ENCODE assay signal across 8 mouse cellular contexts in genomic region chr16:92057852-92058643, GRCm38 (mm10). TPM values are rescaled to one million over a fixed set of nuclear protein-coding genes. Genes with fewer than 3 reads are reported as not detected.
A peak's percentile ranks its signal among the peaks of the same experiment; 100 is the strongest.
DNase-seq lines count a peak whose midpoint lies in the region; ATAC-seq and TF ChIP-seq lines count a peak whose summit lies in the region.

Gene Mrps6 (plus strand): TSS chr16:92058270.
Gene Gm49711 (plus strand): TSS chr16:92058316.
Gene Slc5a3 (plus strand): TSS chr16:92058322.

- peak within 1 kb of the TSS; percentile 85 for H3K9ac ChIP-seq in embryonic facial prominence, embryonic 14.5 days (ENCODE audit: low read depth, low read length)
- peak within 1 kb of the TSS; percentile 100 for H3K9ac ChIP-seq in heart, adult 2 months (ENCODE audit: low read depth, low read length)
- H3K9ac ChIP-seq in limb, embryonic 13.5 days: peak within 1 kb of the TSS; percentile 82
- H3K9ac ChIP-seq in midbrain, embryonic 15.5 days: peak within 1 kb of the TSS; percentile 68

- no peaks in the 10 kb centered on the region for H3K27me3 ChIP-seq in embryonic facial prominence, embryonic 14.5 days (replicated peaks; ENCODE audit: control insufficient read depth, insufficient read depth, low read length)
- H3K27me3 ChIP-seq in heart, adult 2 months (ENCODE audit: control insufficient read depth, insufficient read depth, low read length): no peaks in the 10 kb centered on the region
- H3K27me3 ChIP-seq in limb, embryonic 13.5 days: no peaks in the 10 kb centered on the region
- H3K27me3 ChIP-seq in midbrain, embryonic 15.5 days (replicated peaks): no peaks in the 10 kb centered on the region

- H3K27ac ChIP-seq in bone marrow, adult 2 months (ENCODE audit: control insufficient read depth, insufficient read depth, low read depth, low read length, poor library complexity): peak within 1 kb of the TSS; percentile 66; the same call in 1 of the 2 replicates
- peak within 1 kb of the TSS; percentile 77 for H3K27ac ChIP-seq in embryonic facial prominence, embryonic 14.5 days (replicated peaks; ENCODE audit: low read depth, low read length)
- H3K27ac ChIP-seq in heart, adult 2 months: peak within 1 kb of the TSS; percentile 96
- peak within 1 kb of the TSS; percentile 69; the same call in 1 of the 2 replicates for H3K27ac ChIP-seq in limb, embryonic 13.5 days
- peak within 1 kb of the TSS; percentile 90 for H3K27ac ChIP-seq in midbrain, embryonic 15.5 days

- WGBS in bone marrow, adult 2 months: under 1% methylated on average over 98 of the region's 99 CpGs
- 0% methylated on average over 32 of the region's 99 CpGs for WGBS in embryonic facial prominence, embryonic 14.5 days
- WGBS in heart, adult 2 months: under 1% methylated on average over 94 of the region's 99 CpGs
- WGBS in limb, embryonic 13.5 days: 1% methylated on average over 93 of the region's 99 CpGs
- whole genome bisulfite sequencing in midbrain, embryonic 15.5 days: under 1% methylated on average over 87 of the region's 99 CpGs

- peaks cover 10% of the 10 kb centered on the region; the same call in 1 of the 2 replicates for H3K9me3 ChIP-seq in embryonic facial prominence, embryonic 14.5 days (ENCODE audit: control insufficient read depth, low read length)
- H3K9me3 ChIP-seq in limb, embryonic 13.5 days: peaks cover 14% of the 10 kb centered on the region
- no peaks in the 10 kb centered on the region for H3K9me3 ChIP-seq in midbrain, embryonic 15.5 days

- peak; percentile 6; the same call in 1 of the 2 replicates for TF ChIP-seq EP300 in heart, adult 2 months (IDR thresholded peaks at IDR 0.05; ENCODE audit: insufficient read depth, low read depth, low read length)

- H3K4me2 ChIP-seq in embryonic facial prominence, embryonic 14.5 days (ENCODE audit: low read depth, low read length): peak within 1 kb of the TSS; percentile 91
- H3K4me2 ChIP-seq in limb, embryonic 13.5 days (replicated peaks): peak within 1 kb of the TSS; percentile 87
- H3K4me2 ChIP-seq in midbrain, embryonic 15.5 days: peak within 1 kb of the TSS; percentile 74

- no peaks in the 10 kb centered on the region; the same call in 1 of the 2 replicates for H3K4me1 ChIP-seq in bone marrow, adult 2 months (ENCODE audit: control insufficient read depth, insufficient read depth, low read length)
- peaks cover 15% of the 10 kb centered on the region for H3K4me1 ChIP-seq in embryonic facial prominence, embryonic 14.5 days (ENCODE audit: control insufficient read depth, insufficient read depth, low read length)
- H3K4me1 ChIP-seq in heart, adult 2 months (ENCODE audit: control insufficient read depth, insufficient read depth, low read length): peaks cover 2% of the 10 kb centered on the region
- peaks cover 22% of the 10 kb centered on the region for H3K4me1 ChIP-seq in limb, embryonic 13.5 days
- peaks cover 32% of the 10 kb centered on the region for H3K4me1 ChIP-seq in midbrain, embryonic 15.5 days

- peak; percentile 93 for DNase-seq in A20 (ENCODE audit: low read depth, low spot score)
- peak; percentile 85 for DNase-seq in embryonic facial prominence, embryonic 14.5 days (ENCODE audit: low spot score)
- peak; percentile 92 to 93 for DNase-seq in heart, adult 2 months
- peak; percentile 82 to 88 for DNase-seq in kidney, adult 8-10 months
- peak; percentile 78 to 84 for DNase-seq in spleen, adult 18-20 months

- peaks cover 29% of the 10 kb centered on the region for H3K36me3 ChIP-seq in embryonic facial prominence, embryonic 14.5 days (ENCODE audit: control insufficient read depth, insufficient read depth, low read length)
- H3K36me3 ChIP-seq in heart, adult 2 months (ENCODE audit: control insufficient read depth, insufficient read depth, low read length): peaks cover 4% of the 10 kb centered on the region; the same call in 1 of the 2 replicates
- H3K36me3 ChIP-seq in limb, embryonic 13.5 days: peaks cover 19% of the 10 kb centered on the region
- H3K36me3 ChIP-seq in midbrain, embryonic 15.5 days (replicated peaks): no peaks in the 10 kb centered on the region; the same call in 1 of the 2 replicates

- H3K4me3 ChIP-seq in bone marrow, adult 2 months (replicated peaks; ENCODE audit: control insufficient read depth, low read depth, low read length): peak within 1 kb of the TSS; percentile 86
- peak within 1 kb of the TSS; percentile 93 for H3K4me3 ChIP-seq in embryonic facial prominence, embryonic 14.5 days (ENCODE audit: low read depth, low read length)
- peak within 1 kb of the TSS; percentile 93 for H3K4me3 ChIP-seq in heart, adult 2 months
- H3K4me3 ChIP-seq in limb, embryonic 13.5 days: peak within 1 kb of the TSS; percentile 92
- peak within 1 kb of the TSS; percentile 86 for H3K4me3 ChIP-seq in midbrain, embryonic 15.5 days

- TF ChIP-seq CTCF in bone marrow, adult 2 months (IDR thresholded peaks at IDR 0.05; ENCODE audit: control insufficient read depth, insufficient read depth, low read length): no peak
- peak; percentile 46 for TF ChIP-seq CTCF in heart, adult 2 months (IDR thresholded peaks at IDR 0.05)

- peak; percentile 93 for ATAC-seq in embryonic facial prominence, embryonic 14.5 days (ENCODE audit: low read depth)
- peak; percentile 92 for ATAC-seq in limb, embryonic 13.5 days (ENCODE audit: low FRiP score, low read depth)
- ATAC-seq in midbrain, embryonic 15.5 days (replicated peaks): peak; percentile 95

- intact Hi-C loops in heart, adult 2 months (cut with DNase I): loop anchor here (2.0 to 5.0 kb wide), 3 partner anchors 41 to 229 kb away; no protein-coding TSS in a partner anchor

- H3K79me2 ChIP-seq in heart, adult 2 months (replicated peaks; ENCODE audit: control insufficient read depth, insufficient read depth, low read length): no peaks in the 10 kb centered on the region; the same call in 1 of the 2 replicates

- peak; percentile 94 for TF ChIP-seq POLR2A in bone marrow, adult 2 months (IDR thresholded peaks at IDR 0.05; ENCODE audit: borderline replicate concordance, control insufficient read depth, low read depth, low read length)
- peak; percentile 90 for TF ChIP-seq POLR2A in heart, adult 2 months (IDR thresholded peaks at IDR 0.05; ENCODE audit: insufficient read depth, low read depth, low read length)

RNA-seq across cellular contexts. Expression of gene Mrps6, which starts in this region (rescaled TPM):
- polyA plus RNA-seq in bone marrow, adult 2 months (2011; ENCODE audit: insufficient read depth, insufficient read length, low replicate concordance, missing spikeins): 10.5 and 15.7 TPM in 2 replicates
- 107 and 113 TPM in 2 replicates for polyA plus RNA-seq in embryonic facial prominence, embryonic 14.5 days (2014; fragmentation: Nextera tagmentation; extraction: Ambion mirVana)
- 10 to 100 TPM; 53.0 to 58.4 TPM for total RNA-seq in heart, adult 2 months (2021)
- 40.5 and 43.0 TPM in 2 replicates for polyA plus RNA-seq in heart, adult 2 months (2012; rRNA removed)
- 96.1 and 96.5 TPM in 2 replicates for polyA plus RNA-seq in limb, embryonic 13.5 days (2015; fragmentation: Nextera tagmentation; extraction: Ambion mirVana)
- polyA plus RNA-seq in midbrain, embryonic 15.5 days (2015; fragmentation: Nextera tagmentation; extraction: Ambion mirVana): 156 and 163 TPM in 2 replicates

RNA-seq across cellular contexts. Expression of gene Gm49711, which starts in this region (rescaled TPM):
- polyA plus RNA-seq in bone marrow, adult 2 months (2011; ENCODE audit: insufficient read depth, insufficient read length, low replicate concordance, missing spikeins): not detected in 2 replicates
- polyA plus RNA-seq in embryonic facial prominence, embryonic 14.5 days (2014; fragmentation: Nextera tagmentation; extraction: Ambion mirVana): 0.31 and 0.86 TPM in 2 replicates
- total RNA-seq in heart, adult 2 months (2021): not detected
- polyA plus RNA-seq in heart, adult 2 months (2012; rRNA removed): not detected in 2 replicates
- 0.18 and 0.57 TPM in 2 replicates for polyA plus RNA-seq in limb, embryonic 13.5 days (2015; fragmentation: Nextera tagmentation; extraction: Ambion mirVana)
- 0.72 and 0.73 TPM in 2 replicates for polyA plus RNA-seq in midbrain, embryonic 15.5 days (2015; fragmentation: Nextera tagmentation; extraction: Ambion mirVana)

RNA-seq across cellular contexts. Expression of gene Slc5a3, which starts in this region (rescaled TPM):
- polyA plus RNA-seq in bone marrow, adult 2 months (2011; ENCODE audit: insufficient read depth, insufficient read length, low replicate concordance, missing spikeins): 0.97 and 3.9 TPM in 2 replicates
- 11.7 and 12.1 TPM in 2 replicates for polyA plus RNA-seq in embryonic facial prominence, embryonic 14.5 days (2014; fragmentation: Nextera tagmentation; extraction: Ambion mirVana)
- total RNA-seq in heart, adult 2 months (2021): 1 to 10 TPM; 3.2 to 8.1 TPM
- polyA plus RNA-seq in heart, adult 2 months (2012; rRNA removed): 1.6 and 2.5 TPM in 2 replicates
- polyA plus RNA-seq in limb, embryonic 13.5 days (2015; fragmentation: Nextera tagmentation; extraction: Ambion mirVana): 7.5 and 9.0 TPM in 2 replicates
- 18.3 and 21.3 TPM in 2 replicates for polyA plus RNA-seq in midbrain, embryonic 15.5 days (2015; fragmentation: Nextera tagmentation; extraction: Ambion mirVana)

Comparison
In these comparisons a context has a peak if more than half of its experiments do, and no peak if none do; other contexts are left out.
1. Peak in every context shown above with its lines: DNase-seq, ATAC-seq, H3K4me3 ChIP-seq and H3K27ac ChIP-seq.